Mouse (Mus musculus): Measurements from ENCODE around the gene Artn. TPM values are rescaled to one million over a fixed set of nuclear protein-coding genes. Genes with fewer than 3 reads are reported as not detected.

The Artn gene
- polyA plus RNA-seq, 1 experiment from 2014 or later = 1.3 TPM

DNA sequence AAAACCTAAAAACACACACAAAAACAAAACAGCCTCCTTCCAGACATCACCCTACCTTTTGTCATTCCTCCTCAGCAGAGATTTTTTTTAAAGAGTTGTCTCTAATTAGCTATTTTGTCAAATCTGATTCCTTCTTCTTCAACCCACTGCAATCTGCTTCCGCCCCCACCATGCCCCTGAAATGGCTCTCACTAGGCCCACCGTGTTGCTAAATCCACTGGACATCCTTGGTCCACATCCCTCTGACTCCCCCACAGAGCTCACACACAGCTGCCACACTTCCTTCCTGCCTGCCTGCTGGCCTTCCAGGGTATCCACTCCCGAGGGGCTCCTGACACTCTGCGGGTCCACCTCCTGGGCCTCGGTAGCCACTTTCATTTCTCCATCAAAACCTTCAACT is 50.9 kb downstream of the Artn start:
- Histone ChIP-seq H3K9me3 (ENCODE audit: control insufficient read depth, low read length) (no peaks in the 10 kb centered on the region), H3K4me1 (ENCODE audit: control insufficient read depth, insufficient read depth, low read length) (peaks cover 12% of the 10 kb centered on the region; the same call in 1 of the 2 replicates), H3K4me2 (ENCODE audit: low read depth, low read length) (no peak overlapping the region), H3K4me3 (ENCODE audit: low read depth, low read length) (no peak overlapping the region), H3K9ac (replicated peaks; ENCODE audit: low read depth, low read length) (0 out of 2 replicates have a peak overlapping the region, but pooled peaks have one; percentile 18), H3K36me3 (ENCODE audit: control insufficient read depth, insufficient read depth, low read length) (peaks cover 28% of the 10 kb centered on the region; the same call in 1 of the 2 replicates), H3K27me3 (ENCODE audit: control insufficient read depth, insufficient read depth, low read length) (no peaks in the 10 kb centered on the region), H3K27ac (ENCODE audit: low read depth, low read length) (no peak overlapping the region)
- ATAC-seq (ENCODE audit: low read depth) = no peak
- WGBS = 79% methylated on average over 5 of the region's 5 CpGs

DNA sequence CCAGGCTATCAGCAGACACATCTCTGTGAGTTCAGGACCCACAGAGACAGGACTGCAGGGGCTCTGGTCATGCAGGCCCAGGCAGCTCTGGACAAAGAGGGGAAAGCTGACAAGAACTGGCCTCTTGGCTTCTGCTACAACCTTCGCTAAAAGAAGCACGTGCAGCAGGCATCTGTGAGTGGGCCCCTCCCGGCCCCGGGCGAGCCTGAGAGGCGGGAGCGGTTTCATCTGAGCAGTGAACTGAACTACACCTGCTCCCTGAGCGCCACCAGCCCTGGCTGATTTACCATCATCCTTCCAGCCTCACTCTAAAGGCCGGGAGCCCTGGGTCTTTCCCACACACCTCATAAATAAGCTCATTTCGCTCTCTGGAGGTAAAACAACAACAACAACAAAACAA is 51.3 kb downstream of the Artn start:
- Histone ChIP-seq H3K9me3 (ENCODE audit: control insufficient read depth, low read length) (no peaks in the 10 kb centered on the region), H3K9ac (replicated peaks; ENCODE audit: low read depth, low read length) (0 out of 2 replicates have a peak overlapping the region, but pooled peaks have one; percentile 18), H3K4me1 (ENCODE audit: control insufficient read depth, insufficient read depth, low read length) (peaks cover 9% of the 10 kb centered on the region; the same call in 1 of the 2 replicates), H3K27ac (ENCODE audit: low read depth, low read length) (no peak overlapping the region), H3K36me3 (ENCODE audit: control insufficient read depth, insufficient read depth, low read length) (peaks cover 31% of the 10 kb centered on the region; the same call in 1 of the 2 replicates), H3K27me3 (ENCODE audit: control insufficient read depth, insufficient read depth, low read length) (no peaks in the 10 kb centered on the region), H3K4me3 (ENCODE audit: low read depth, low read length) (no peak overlapping the region), H3K4me2 (ENCODE audit: low read depth, low read length) (no peak overlapping the region)
- no peak for ATAC-seq (ENCODE audit: low read depth)
- 53% methylated on average over 10 of the region's 10 CpGs for WGBS

Other genes with a start within 250 kb of the Artn start
- 81.3 and 87.5 TPM in 2 replicates for gene Dmap1, start 247.5 kb downstream of the Artn start, polyA plus RNA-seq (2014; fragmentation: Nextera tagmentation; extraction: Ambion mirVana)
- not detected in 2 replicates for gene Gm12845, start 205.4 kb downstream of the Artn start, polyA plus RNA-seq (2014; fragmentation: Nextera tagmentation; extraction: Ambion mirVana)
- not detected in 2 replicates for gene Klf17, start 164.1 kb downstream of the Artn start, polyA plus RNA-seq (2014; fragmentation: Nextera tagmentation; extraction: Ambion mirVana)
- 32.7 and 42.9 TPM in 2 replicates for gene Slc6a9, start 95.3 kb downstream of the Artn start, polyA plus RNA-seq (2014; fragmentation: Nextera tagmentation; extraction: Ambion mirVana)
- gene Ccdc24, start 57.2 kb downstream of the Artn start, polyA plus RNA-seq (2014; fragmentation: Nextera tagmentation; extraction: Ambion mirVana) = 1.4 and 2.6 TPM in 2 replicates
- gene B4galt2, start 46.3 kb downstream of the Artn start, polyA plus RNA-seq (2014; fragmentation: Nextera tagmentation; extraction: Ambion mirVana) = 68.7 and 73.6 TPM in 2 replicates
- gene Atp6v0b, start 42.4 kb downstream of the Artn start, polyA plus RNA-seq (2014; fragmentation: Nextera tagmentation; extraction: Ambion mirVana) = 578 and 652 TPM in 2 replicates
- gene Dph2, start 37.7 kb downstream of the Artn start, polyA plus RNA-seq (2014; fragmentation: Nextera tagmentation; extraction: Ambion mirVana) = 21.5 and 22.9 TPM in 2 replicates
- 61.7 and 65.7 TPM in 2 replicates for gene Ipo13, start 14.8 kb downstream of the Artn start, polyA plus RNA-seq (2014; fragmentation: Nextera tagmentation; extraction: Ambion mirVana)
- gene St3gal3, start 205.2 kb upstream of the Artn start, polyA plus RNA-seq (2014; fragmentation: Nextera tagmentation; extraction: Ambion mirVana) = 10.0 and 10.6 TPM in 2 replicates